Mouse (Mus musculus) neural tube, embryonic 13.5 days (tissue): ENCODE data around the gene Cd276. TPM values are rescaled to one million over a fixed set of nuclear protein-coding genes. Genes with fewer than 3 reads are reported as not detected.

Experiments
- ATAC-seq: fragments of 200-750 bp; cut with Nextera tagmentation; 2 replicates; pipeline ENCODE4 v1.8.0; 2017; ENCODE audit warnings: low read depth, mild to moderate bottlenecking, moderate TSS enrichment, moderate library complexity
- H3K27ac ChIP-seq: fragments of 300-500 bp; sonication (generic); replicated peaks from 2 replicates; pipeline ENCODE4 v1.5.1; 2015; ENCODE audit warnings: moderate library complexity, mild to moderate bottlenecking, inconsistent platforms
- H3K27me3 ChIP-seq: fragments of 300-500 bp; sonication (generic); 2 replicates; pipeline ENCODE4 v1.6.1; 2015; ENCODE audit warnings: mild to moderate bottlenecking, inconsistent platforms
- H3K36me3 ChIP-seq: fragments of 300-500 bp; sonication (generic); 2 replicates; pipeline ENCODE4 v1.6.1; 2015; ENCODE audit warnings: mild to moderate bottlenecking, inconsistent platforms
- H3K4me1 ChIP-seq: fragments of 300-500 bp; sonication (generic); replicated peaks from 2 replicates; pipeline ENCODE4 v1.6.1; 2015; ENCODE audit warnings: inconsistent platforms
- H3K4me2 ChIP-seq: fragments of 300-500 bp; sonication (generic); 2 replicates; pipeline ENCODE4 v1.6.1; 2015; ENCODE audit warnings: inconsistent platforms, mild to moderate bottlenecking, moderate library complexity
- H3K4me3 ChIP-seq: fragments of 300-500 bp; sonication (generic); 2 replicates; pipeline ENCODE4 v1.5.1; 2015; ENCODE audit warnings: mild to moderate bottlenecking, inconsistent platforms
- H3K9ac ChIP-seq: fragments of 300-500 bp; sonication (generic); 2 replicates; pipeline ENCODE4 v1.6.1; 2015; ENCODE audit warnings: moderate library complexity, mild to moderate bottlenecking, inconsistent platforms
- H3K9me3 ChIP-seq: fragments of 300-500 bp; sonication (generic); 2 replicates; pipeline ENCODE4 v1.6.1; 2016; ENCODE audit warnings: inconsistent platforms
- WGBS: fragments of 180-500 bp; shearing (Covaris S2); methylation state at CpG from one replicate; pipeline ENCODE4 v1.1.7; 2015; 5-methylcytosine and 5-hydroxymethylcytosine counted together
- polyA plus RNA-seq: library from polyadenylated mRNA; unstranded; fragments of >200 nt; fragmentation: Nextera tagmentation; extraction: Ambion mirVana; gene quantifications from 2 replicates; pipeline ENCODE4 v1.2.1, GENCODE M21; 2015

The Cd276 gene
- polyA plus RNA-seq, 1 experiment from 2014 or later, result 42.1 TPM

- Histone ChIP-seq H3K4me2 (no peak overlapping the region), H3K4me3 (no peak overlapping the region), H3K4me1 (peaks cover 48% of the 10 kb centered on the region), H3K9me3 (no peaks in the 10 kb centered on the region), H3K36me3 (peaks cover 24% of the 10 kb centered on the region; the same call in 1 of the 2 replicates), H3K9ac (no peak overlapping the region), H3K27me3 (no peaks in the 10 kb centered on the region), H3K27ac (no peak overlapping the region)
- 17% methylated on average over 4 of the region's 4 CpGs for WGBS
- ATAC-seq, result no peak
Observed at GRCm38 (mm10) chr9:58496470-58497182, 58.6 kb downstream of the Cd276 start.

GRCm38 (mm10) chr9:58495035-58495434, 60.2 kb downstream of the Cd276 start:
- Histone ChIP-seq H3K36me3 (peaks cover 30% of the 10 kb centered on the region), H3K27me3 (peaks cover 14% of the 10 kb centered on the region), H3K9me3 (no peaks in the 10 kb centered on the region), H3K4me1 (peaks cover 64% of the 10 kb centered on the region), H3K4me2 (no peak overlapping the region), H3K4me3 (no peak overlapping the region), H3K27ac (no peak overlapping the region), H3K9ac (no peak overlapping the region)
- no peak for ATAC-seq
- WGBS, result 73% methylated on average over 2 of the region's 2 CpGs

- Histone ChIP-seq H3K9ac (peak overlapping the region; percentile 96), H3K27me3 (peaks cover 36% of the 10 kb centered on the region), H3K4me3 (peak overlapping the region; percentile 60), H3K36me3 (peaks cover 23% of the 10 kb centered on the region; the same call in 1 of the 2 replicates), H3K4me1 (peaks cover 54% of the 10 kb centered on the region), H3K9me3 (no peaks in the 10 kb centered on the region), H3K4me2 (peak overlapping the region; percentile 73), H3K27ac (0 out of 2 replicates have a peak overlapping the region, but pooled peaks have one; percentile 13)
- ATAC-seq, result no peak
- 78% methylated on average over 2 of the region's 2 CpGs for WGBS
Observed at GRCm38 (mm10) chr9:58490391-58490790, 64.8 kb downstream of the Cd276 start.

GRCm38 (mm10) chr9:58489865-58490165, 65.4 kb downstream of the Cd276 start:
- H3K4me2 ChIP-seq, result peak overlapping the region; percentile 73
- H3K36me3 ChIP-seq, result peaks cover 21% of the 10 kb centered on the region; the same call in 1 of the 2 replicates
- no peaks in the 10 kb centered on the region for H3K9me3 ChIP-seq
- H3K27me3 ChIP-seq, result peaks cover 41% of the 10 kb centered on the region
- peak overlapping the region; percentile 96 for H3K9ac ChIP-seq
- ATAC-seq, result peak; percentile 20; the same call in 1 of the 2 replicates
- H3K27ac ChIP-seq, result peak overlapping the region; percentile 13; the same call in 1 of the 2 replicates
- H3K4me1 ChIP-seq, result peaks cover 48% of the 10 kb centered on the region
- peak overlapping the region; percentile 60 for H3K4me3 ChIP-seq
- WGBS, result 9% methylated on average over 7 of the region's 7 CpGs

- H3K4me2 ChIP-seq, result peak overlapping the region; percentile 73
- peak overlapping the region; percentile 60 for H3K4me3 ChIP-seq
- no peaks in the 10 kb centered on the region for H3K9me3 ChIP-seq
- peak overlapping the region; percentile 93 for H3K27ac ChIP-seq
- peaks cover 42% of the 10 kb centered on the region for H3K27me3 ChIP-seq
- 1% methylated on average over 13 of the region's 13 CpGs for WGBS
- peak overlapping the region; percentile 96 for H3K9ac ChIP-seq
- peak; percentile 57 for ATAC-seq
- H3K4me1 ChIP-seq, result peaks cover 43% of the 10 kb centered on the region
- H3K36me3 ChIP-seq, result peaks cover 19% of the 10 kb centered on the region; the same call in 1 of the 2 replicates
Observed at GRCm38 (mm10) chr9:58489133-58489864, 65.9 kb downstream of the Cd276 start.

GRCm38 (mm10) chr9:58487851-58488801, 67.1 kb downstream of the Cd276 start, which contains the start of gene Insyn1:
Gene Insyn1 (plus strand): TSS chr9:58488603.
- H3K36me3 ChIP-seq, result peaks cover 19% of the 10 kb centered on the region; the same call in 1 of the 2 replicates
- peak; percentile 72 for ATAC-seq
- H3K4me1 ChIP-seq, result peaks cover 37% of the 10 kb centered on the region
- H3K4me2 ChIP-seq, result peak within 1 kb of the TSS; percentile 73
- no peaks in the 10 kb centered on the region for H3K9me3 ChIP-seq
- peaks cover 42% of the 10 kb centered on the region for H3K27me3 ChIP-seq
- peak within 1 kb of the TSS; percentile 93 for H3K27ac ChIP-seq
- H3K4me3 ChIP-seq, result peak within 1 kb of the TSS; percentile 60
- H3K9ac ChIP-seq, result peak within 1 kb of the TSS; percentile 96
- under 1% methylated on average over 104 of the region's 104 CpGs for WGBS

- H3K36me3 ChIP-seq, result peaks cover 9% of the 10 kb centered on the region; the same call in 1 of the 2 replicates
- H3K4me2 ChIP-seq, result peak overlapping the region; percentile 73
- no peak overlapping the region for H3K9ac ChIP-seq
- H3K27me3 ChIP-seq, result peaks cover 45% of the 10 kb centered on the region
- peaks cover 32% of the 10 kb centered on the region for H3K4me1 ChIP-seq
- WGBS, result 25% methylated on average over 3 of the region's 3 CpGs
- no peak for ATAC-seq
- no peak overlapping the region for H3K27ac ChIP-seq
- H3K9me3 ChIP-seq, result no peaks in the 10 kb centered on the region
- no peak overlapping the region for H3K4me3 ChIP-seq
Observed at GRCm38 (mm10) chr9:58487076-58487475, 68.2 kb downstream of the Cd276 start.

Other genes starting within 250 kb of the Cd276 start
- gene Loxl1, start 242.3 kb downstream of the Cd276 start, polyA plus RNA-seq, result 9.1 and 10.9 TPM in 2 replicates
- gene Tbc1d21, start 185.0 kb downstream of the Cd276 start, polyA plus RNA-seq, result not detected in 2 replicates
- 6.8 and 7.9 TPM in 2 replicates for gene Insyn1, start 66.8 kb downstream of the Cd276 start, polyA plus RNA-seq
- 156 and 161 TPM in 2 replicates for gene Nptn, start 26.8 kb upstream of the Cd276 start, polyA plus RNA-seq
- gene Rec114, start 188.5 kb upstream of the Cd276 start, polyA plus RNA-seq, result 1.5 and 1.7 TPM in 2 replicates